Mouse (Mus musculus) ovary, adult 18-20 months (tissue): ENCODE measurements around the gene Cryba1.

Experiments used
- DNase-seq: peaks from one replicate; pipeline ENCODE4 v3.0.0; 2022; ENCODE audit warnings: low spot score, mixed read lengths

The Cryba1 gene

DNA sequence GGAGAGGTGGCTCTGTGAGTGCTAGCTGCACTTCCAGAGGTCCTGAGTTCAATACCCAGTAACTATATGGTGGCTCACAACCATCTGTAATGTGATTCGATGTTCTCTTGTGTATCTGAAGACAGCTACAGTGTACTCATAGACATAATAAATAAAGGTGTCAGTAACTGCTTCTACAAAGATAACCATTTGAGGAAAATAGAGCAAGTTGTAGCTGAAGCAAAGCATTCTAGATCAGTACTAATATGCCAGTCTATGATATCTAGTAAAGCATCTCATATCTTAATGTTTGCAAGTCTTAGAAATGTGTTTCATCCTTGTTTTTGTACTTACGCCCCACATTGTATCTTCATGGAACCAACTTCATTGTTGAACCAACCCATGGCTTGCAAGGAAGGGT lies 6.0 kb downstream of the Cryba1 start:
- DNase-seq, result no peak

- no peak for DNase-seq
Observed at GRCm38 (mm10) chr11:77713736-77714135, 11.3 kb downstream of the Cryba1 start.

GRCm38 (mm10) chr11:77709039-77709438 lies 16.0 kb downstream of the Cryba1 start:
- no peak for DNase-seq

GRCm38 (mm10) chr11:77705920-77706319 lies 19.2 kb downstream of the Cryba1 start:
- DNase-seq, result no peak

DNA sequence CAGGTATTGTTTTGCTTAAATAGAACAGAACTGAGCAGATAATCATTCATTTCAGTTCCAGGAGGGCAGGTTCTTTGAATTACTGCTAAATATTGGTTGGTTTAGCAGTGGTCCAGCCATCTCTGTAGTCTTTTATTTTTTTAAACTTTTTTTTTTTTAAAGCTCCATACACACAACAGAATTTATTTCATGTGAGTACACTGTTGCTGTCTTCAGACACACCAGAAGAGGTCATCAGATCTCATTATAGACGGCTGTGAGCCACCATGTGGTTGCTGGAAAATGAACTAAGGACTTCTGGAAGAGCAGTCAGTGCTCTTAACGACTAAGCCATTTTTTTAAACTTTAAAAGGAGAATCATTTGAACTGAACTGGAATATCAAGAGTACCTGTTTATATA lies 27.9 kb downstream of the Cryba1 start:
- no peak for DNase-seq

GRCm38 (mm10) chr11:77693026-77693425 lies 32.1 kb downstream of the Cryba1 start:
- DNase-seq, result no peak

GRCm38 (mm10) chr11:77687541-77688131 lies 37.4 kb downstream of the Cryba1 start:
- peak; percentile 23 for DNase-seq

GRCm38 (mm10) chr11:77686841-77687540 lies 38.1 kb downstream of the Cryba1 start:
- peak; percentile 50 for DNase-seq

DNA sequence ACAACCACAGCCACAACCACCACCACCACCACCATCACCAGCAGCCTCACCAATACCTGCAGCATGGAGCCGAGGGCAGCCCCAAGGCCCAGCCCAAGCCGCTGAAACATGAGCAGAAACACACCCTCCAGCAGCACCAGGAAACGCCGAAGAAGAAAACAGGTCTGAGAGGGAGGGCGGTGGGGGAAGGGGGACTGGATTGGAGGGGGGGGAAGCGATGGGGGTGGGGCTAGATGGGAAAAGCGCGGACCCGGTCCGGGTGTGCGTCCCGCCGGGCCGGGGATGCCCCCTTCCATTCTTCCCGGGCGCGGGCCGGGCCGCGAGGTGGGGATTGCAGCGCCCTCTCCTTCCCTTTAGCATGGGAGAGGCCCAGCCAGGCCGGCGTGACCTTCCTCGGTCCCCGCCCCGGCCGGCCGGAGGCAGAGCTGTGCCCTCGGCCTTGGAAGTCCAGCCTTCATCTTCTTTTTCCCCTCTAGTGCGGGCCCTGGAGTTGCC lies 38.7 kb downstream of the Cryba1 start:
- DNase-seq, result peak; percentile 49

GRCm38 (mm10) chr11:77685383-77686265 lies 39.5 kb downstream of the Cryba1 start, which contains the start of gene Nufip2:
Gene Nufip2 (plus strand): TSS chr11:77686155.
- peak; percentile 99 for DNase-seq

GRCm38 (mm10) chr11:77684896-77685295 lies 40.2 kb downstream of the Cryba1 start:
- no peak for DNase-seq

GRCm38 (mm10) chr11:77680018-77680417 lies 45.1 kb downstream of the Cryba1 start:
- no peak for DNase-seq

- DNase-seq, result no peak
Observed at GRCm38 (mm10) chr11:77673428-77673991, 51.6 kb downstream of the Cryba1 start.

- DNase-seq, result no peak
Observed at GRCm38 (mm10) chr11:77672746-77673145, 52.3 kb downstream of the Cryba1 start.
